Mouse (Mus musculus) cortical plate, adult 2 months (tissue): Measurements from ENCODE around the gene Nin. TPM values are rescaled to one million over a fixed set of nuclear protein-coding genes. Genes with fewer than 3 reads are reported as not detected.

Experiments
- H3K27ac ChIP-seq: fragments of 200-500 bp; 2 replicates; pipeline ENCODE4 v1.5.1; 2012; ENCODE audit warnings: low read length, control low read depth, inconsistent platforms; ENCODE audit not compliant: insufficient read depth
- H3K4me1 ChIP-seq: fragments of 200-500 bp; 2 replicates; pipeline ENCODE4 v1.6.1; 2011; ENCODE audit warnings: low read length; ENCODE audit not compliant: control insufficient read depth, insufficient read depth
- H3K4me3 ChIP-seq: fragments of 200-500 bp; 2 replicates; pipeline ENCODE4 v1.5.1; 2011; ENCODE audit warnings: mild to moderate bottlenecking, low read length, control low read depth; ENCODE audit not compliant: insufficient read depth
- CTCF ChIP-seq: fragments of 200-500 bp; IDR thresholded peaks from 2 replicates; pipeline ENCODE4 v1.5.1; 2011; ENCODE audit warnings: mild to moderate bottlenecking, control low read depth, low read length; ENCODE audit not compliant: insufficient read depth; ENCODE audit errors: extremely low read depth
- POLR2A ChIP-seq: fragments of 200-500 bp; IDR thresholded peaks from 2 replicates; pipeline ENCODE4 v1.6.1; 2011; ENCODE audit warnings: mild to moderate bottlenecking, low read length, control low read depth; ENCODE audit not compliant: insufficient read depth; ENCODE audit errors: extremely low read depth
- polyA plus RNA-seq: library from polyadenylated mRNA; depleted of rRNA; stranded (reverse); fragments of >200 nt; gene quantifications from 2 replicates; pipeline ENCODE4 v1.2.3, GENCODE M21; 2012

Gene Nin
- polyA plus RNA-seq, 1 experiment, result 31.2 TPM

GRCm38 (mm10) chr12:70036722-70037305 is 76.7 kb downstream of the Nin start:
- Histone ChIP-seq H3K27ac (no peak overlapping the region), H3K4me1 (peaks cover 2% of the 10 kb centered on the region; the same call in 1 of the 2 replicates), H3K4me3 (no peak overlapping the region)
- no peak for TF ChIP-seq CTCF
- no peak for TF ChIP-seq POLR2A

GRCm38 (mm10) chr12:70026233-70026632 is 87.3 kb downstream of the Nin start:
- Histone ChIP-seq H3K27ac (no peak overlapping the region), H3K4me3 (no peak overlapping the region), H3K4me1 (no peaks in the 10 kb centered on the region)
- no peak for TF ChIP-seq CTCF
- TF ChIP-seq POLR2A, result no peak

- H3K4me1 ChIP-seq, result no peaks in the 10 kb centered on the region
- H3K4me3 ChIP-seq, result no peak overlapping the region
- TF ChIP-seq POLR2A (no peak), CTCF (no peak)
- H3K27ac ChIP-seq, result no peak overlapping the region
These were observed 88.1 kb downstream of the Nin start for GRCm38 (mm10) chr12:70025431-70025830.

- TF ChIP-seq POLR2A (no peak), CTCF (no peak)
- Histone ChIP-seq H3K4me3 (no peak overlapping the region), H3K27ac (no peak overlapping the region), H3K4me1 (no peaks in the 10 kb centered on the region)
These were observed 89.9 kb downstream of the Nin start for GRCm38 (mm10) chr12:70023580-70023979.

- H3K4me3 ChIP-seq, result no peak overlapping the region
- no peaks in the 10 kb centered on the region for H3K4me1 ChIP-seq
- no peak for TF ChIP-seq POLR2A
- no peak for TF ChIP-seq CTCF
- no peak overlapping the region for H3K27ac ChIP-seq
These were observed 95.4 kb downstream of the Nin start for GRCm38 (mm10) chr12:70018153-70018552.

- Histone ChIP-seq H3K27ac (0 out of 2 replicates have a peak overlapping the region, but pooled peaks have one; percentile 42), H3K4me3 (no peak overlapping the region), H3K4me1 (no peaks in the 10 kb centered on the region)
- no peak for TF ChIP-seq POLR2A
- TF ChIP-seq CTCF, result no peak
These were observed 97.6 kb downstream of the Nin start for GRCm38 (mm10) chr12:70015936-70016335.

GRCm38 (mm10) chr12:70011681-70012080 is 101.8 kb downstream of the Nin start:
- no peaks in the 10 kb centered on the region for H3K4me1 ChIP-seq
- no peak overlapping the region for H3K27ac ChIP-seq
- TF ChIP-seq POLR2A, result no peak
- TF ChIP-seq CTCF, result no peak
- no peak overlapping the region for H3K4me3 ChIP-seq

GRCm38 (mm10) chr12:70010356-70010755 is 103.2 kb downstream of the Nin start:
- TF ChIP-seq POLR2A (no peak), CTCF (no peak)
- H3K4me1 ChIP-seq, result no peaks in the 10 kb centered on the region
- H3K4me3 ChIP-seq, result no peak overlapping the region
- H3K27ac ChIP-seq, result no peak overlapping the region

- no peak overlapping the region for H3K4me3 ChIP-seq
- no peak for TF ChIP-seq CTCF
- TF ChIP-seq POLR2A, result no peak
- H3K27ac ChIP-seq, result no peak overlapping the region
- H3K4me1 ChIP-seq, result no peaks in the 10 kb centered on the region
These were observed 108.4 kb downstream of the Nin start for GRCm38 (mm10) chr12:70005103-70005502.

- H3K4me3 ChIP-seq, result no peak overlapping the region
- no peaks in the 10 kb centered on the region for H3K4me1 ChIP-seq
- no peak overlapping the region for H3K27ac ChIP-seq
- TF ChIP-seq POLR2A (no peak), CTCF (no peak)
These were observed 115.1 kb downstream of the Nin start for GRCm38 (mm10) chr12:69998186-69998983.
